Mouse (Mus musculus) cerebellum, postnatal 4 days (tissue): ENCODE data around the gene Vti1a.

ENCODE experiments used
- DNase-seq, 2 experiments: peaks; one replicate each; pipeline ENCODE4 v3.0.0; 2022; ENCODE audit warnings: low spot score in 2 of 2, mixed read lengths in 1 of 2

Vti1a gene

GRCm38 (mm10) chr19:55456325-55457091 is 140.4 kb downstream of the Vti1a start:
- no peak for DNase-seq

GRCm38 (mm10) chr19:55461963-55462362 is 145.9 kb downstream of the Vti1a start:
- no peak for DNase-seq

- no peak for DNase-seq
These were observed 147.6 kb downstream of the Vti1a start for GRCm38 (mm10) chr19:55463670-55464069.

- no peak for DNase-seq
These were observed 153.4 kb downstream of the Vti1a start for GRCm38 (mm10) chr19:55469301-55470051.

GRCm38 (mm10) chr19:55472582-55472981 is 156.5 kb downstream of the Vti1a start:
- DNase-seq: no peak

GRCm38 (mm10) chr19:55474225-55474624 is 158.1 kb downstream of the Vti1a start:
- DNase-seq: no peak

GRCm38 (mm10) chr19:55480526-55480925 is 164.4 kb downstream of the Vti1a start:
- DNase-seq: no peak

GRCm38 (mm10) chr19:55481308-55481707 is 165.2 kb downstream of the Vti1a start:
- no peak for DNase-seq

- DNase-seq: no peak
These were observed 167.4 kb downstream of the Vti1a start for GRCm38 (mm10) chr19:55483526-55483925.

GRCm38 (mm10) chr19:55484559-55484958 is 168.5 kb downstream of the Vti1a start:
- DNase-seq: no peak

- no peak for DNase-seq
These were observed 170.4 kb downstream of the Vti1a start for GRCm38 (mm10) chr19:55486473-55486872.

- DNase-seq: no peak
These were observed 175.3 kb downstream of the Vti1a start for GRCm38 (mm10) chr19:55491126-55492076.

- no peak for DNase-seq
These were observed 180.2 kb downstream of the Vti1a start for GRCm38 (mm10) chr19:55496333-55496732.

GRCm38 (mm10) chr19:55499179-55499863 is 183.2 kb downstream of the Vti1a start:
- DNase-seq: no peak

- DNase-seq: no peak
These were observed 185.9 kb downstream of the Vti1a start for GRCm38 (mm10) chr19:55501985-55502384.

GRCm38 (mm10) chr19:55503771-55504170 is 187.7 kb downstream of the Vti1a start:
- no peak for DNase-seq

- no peak for DNase-seq
These were observed 191.7 kb downstream of the Vti1a start for GRCm38 (mm10) chr19:55507748-55508147.

GRCm38 (mm10) chr19:55508239-55508638 is 192.1 kb downstream of the Vti1a start:
- DNase-seq: no peak

GRCm38 (mm10) chr19:55508965-55509364 is 192.9 kb downstream of the Vti1a start:
- no peak for DNase-seq

GRCm38 (mm10) chr19:55509618-55510017 is 193.5 kb downstream of the Vti1a start:
- DNase-seq: no peak

- DNase-seq: no peak
These were observed 197.8 kb downstream of the Vti1a start for GRCm38 (mm10) chr19:55513941-55514340.
